Mouse (Mus musculus) embryo, embryonic 11.5 days (tissue): ENCODE measurements at regions not wholly inside any gene's neighbourhood (a gene's known extent, or its start where the extent isn't known, plus 50 kb on each side); places are given as distances from the start of the nearest gene placed in this dataset.

Experiments used
- DNase-seq: peaks from one replicate; pipeline ENCODE4 v3.0.0-alpha.2; 2012; ENCODE audit warnings: low read depth, low spot score

DNA sequence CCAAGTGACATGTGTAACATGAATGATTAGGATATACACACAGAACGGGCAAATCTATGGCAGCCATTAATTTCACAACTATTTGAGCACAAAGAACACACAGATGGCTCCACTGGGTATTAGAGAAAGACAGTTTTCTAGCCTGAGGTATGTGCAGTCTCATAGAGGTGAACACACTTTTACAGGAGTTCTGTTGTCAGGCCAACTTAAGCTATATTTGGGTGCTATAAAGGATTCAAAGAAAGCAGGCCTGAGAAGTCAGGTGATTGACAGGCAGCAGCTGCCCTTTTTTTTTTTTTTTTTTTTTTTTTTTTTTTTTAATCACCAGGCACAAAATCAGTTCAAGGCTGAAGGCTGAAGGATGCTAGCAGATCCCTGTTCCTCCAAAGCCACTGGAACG is 153.0 kb downstream of the Gm11361 start:
- no peak for DNase-seq

DNA sequence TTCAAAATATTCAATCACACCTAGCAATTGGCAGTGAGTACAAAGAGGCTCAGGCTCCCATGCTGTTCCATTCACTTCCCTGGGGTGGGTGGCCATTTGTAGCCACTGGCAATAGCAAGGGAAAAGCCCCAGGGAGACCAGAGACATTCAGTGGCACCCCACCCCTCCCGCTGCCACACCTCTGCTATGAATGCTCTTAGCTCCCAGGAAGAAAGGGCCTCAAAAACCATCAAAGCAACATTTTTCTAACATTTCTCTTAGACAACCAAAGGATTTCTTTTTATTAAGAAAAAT is 152.2 kb downstream of the Gm11361 start:
- DNase-seq, result no peak

DNA sequence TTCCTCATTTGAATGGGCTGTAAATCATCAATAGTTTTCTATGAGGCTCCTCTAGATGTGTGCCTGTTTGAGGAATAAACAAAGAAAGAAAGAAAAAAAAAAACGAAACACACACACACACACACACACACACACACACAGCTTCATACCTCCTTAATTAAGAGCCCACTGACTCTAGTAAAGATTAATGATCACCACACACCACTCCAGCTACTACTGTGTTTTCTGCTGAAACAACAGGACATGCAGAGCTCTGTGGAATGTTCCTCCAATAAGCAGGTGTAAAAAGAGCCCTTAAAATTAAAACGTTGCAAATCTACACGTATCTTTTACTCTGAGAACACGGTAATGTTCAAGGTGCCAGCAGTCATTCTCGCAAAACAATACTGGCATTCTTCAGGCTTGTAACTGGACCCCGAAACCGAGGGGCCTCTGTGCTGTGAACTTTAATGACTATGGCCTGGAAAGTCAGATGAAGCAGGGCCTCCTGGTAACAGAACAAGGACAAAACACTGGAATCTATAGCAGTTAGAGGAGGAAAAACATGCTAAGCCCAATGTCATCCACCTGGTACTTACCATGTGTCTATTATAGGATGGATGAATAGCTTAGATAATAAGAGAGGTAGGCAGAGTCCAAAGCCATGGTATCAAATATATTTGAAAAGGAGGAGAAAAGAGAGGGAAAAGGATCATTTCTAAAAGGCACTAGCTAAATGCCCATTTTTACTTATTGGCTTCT is 151.7 kb downstream of the Gm11361 start:
- DNase-seq, result no peak

DNA sequence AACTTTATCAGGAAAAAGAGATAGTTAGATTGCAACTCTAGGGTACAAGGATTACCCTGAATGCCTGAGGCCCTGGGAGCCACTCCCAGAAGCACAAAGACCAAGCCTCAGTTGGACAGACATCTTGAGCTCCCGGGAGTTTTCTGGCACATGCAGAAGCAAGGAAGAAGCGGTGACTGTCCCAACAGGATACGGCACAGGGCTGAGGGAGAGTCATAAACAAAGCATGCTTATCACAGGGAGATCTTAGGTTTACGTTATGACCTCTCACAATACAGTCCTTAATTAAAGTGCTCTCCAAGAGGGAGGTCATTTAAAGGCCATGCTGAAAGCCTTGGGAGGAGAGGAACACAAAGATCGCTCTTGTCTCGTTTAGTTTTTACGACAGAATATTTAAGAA is 143.1 kb downstream of the Gm11361 start:
- no peak for DNase-seq
